Mouse (Mus musculus) common myeloid progenitor, adult 5-6 weeks (primary cell): ENCODE measurements at regions not wholly inside any gene's neighbourhood (a gene's known extent, or its start where the extent isn't known, plus 50 kb on each side); places are given as distances from the start of the nearest gene placed in this dataset.

Experiments
- ATAC-seq: replicated peaks from 2 replicates; pipeline ENCODE4 v1.8.0; 2016; ENCODE audit warnings: low read depth, mild to moderate bottlenecking, moderate TSS enrichment, inconsistent platforms; ENCODE audit not compliant: poor library complexity, severe bottlenecking

GRCm38 (mm10) chrX:15598428-15598827 lies 924.2 kb upstream of the Cypt1 start:
- ATAC-seq, result peak; percentile 54; the same call in 1 of the 2 replicates
